Mouse (Mus musculus) MEL (cell line): ENCODE data around the gene 1600002K03Rik. TPM values are rescaled to one million over a fixed set of nuclear protein-coding genes. Genes with fewer than 3 reads are reported as not detected.

Experiments used
- DNase-seq: peaks from one replicate; pipeline ENCODE4 v3.0.0; 2011; ENCODE audit warnings: low read depth, low spot score
- H3K27ac ChIP-seq: 2 replicates; pipeline ENCODE4 v1.5.1; 2012; ENCODE audit warnings: low read depth, mild to moderate bottlenecking, control low read depth, low read length, moderate library complexity; ENCODE audit not compliant: control insufficient read depth
- H3K27me3 ChIP-seq, 2 experiments: fragments of 150-350 bp in 1 of 2; sonication (generic) in 1 of 2; 2 replicates each; pipeline ENCODE4 v1.6.1; 2012; ENCODE audit warnings: low read length in 2 of 2, mild to moderate bottlenecking in 2 of 2, improper control_type of control experiment in 1 of 2, moderate library complexity in 1 of 2; ENCODE audit not compliant: insufficient read depth in 2 of 2, control insufficient read depth in 1 of 2
- H3K36me3 ChIP-seq, 2 experiments: 2 replicates each; pipeline ENCODE4 v1.6.1; 2012 to 2014; ENCODE audit warnings: low read length in 2 of 2, improper control_type of control experiment in 1 of 2, inconsistent platforms in 1 of 2, mild to moderate bottlenecking in 1 of 2; ENCODE audit not compliant: insufficient read depth in 2 of 2, control insufficient read depth in 1 of 2
- H3K4me1 ChIP-seq, 2 experiments: fragments of 150-350 bp in 1 of 2; sonication (generic) in 1 of 2; 2 replicates each; pipeline ENCODE4 v1.6.1; 2012; ENCODE audit warnings: low read length in 2 of 2, improper control_type of control experiment in 1 of 2, mild to moderate bottlenecking in 1 of 2; ENCODE audit not compliant: insufficient read depth in 2 of 2, control insufficient read depth in 1 of 2
- H3K4me3 ChIP-seq, 2 experiments: fragments of 150-350 bp in 1 of 2; sonication (generic) in 1 of 2; 2 replicates each; pipeline ENCODE4 v1.5.1; 2012; ENCODE audit warnings: low read depth in 2 of 2, low read length in 2 of 2, mild to moderate bottlenecking in 2 of 2, moderate library complexity in 2 of 2, control low read depth in 1 of 2, improper control_type of control experiment in 1 of 2; ENCODE audit not compliant: control insufficient read depth in 1 of 2, insufficient read depth in 1 of 2
- H3K79me2 ChIP-seq: 2 replicates; pipeline ENCODE4 v1.6.1; 2012; ENCODE audit warnings: mild to moderate bottlenecking, low read length, moderate library complexity; ENCODE audit not compliant: control insufficient read depth, poor library complexity, insufficient read depth
- H3K9ac ChIP-seq: 2 replicates; pipeline ENCODE4 v1.6.1; 2012; ENCODE audit warnings: low read depth, mild to moderate bottlenecking, control low read depth, low read length, moderate library complexity; ENCODE audit not compliant: control insufficient read depth, poor library complexity, severe bottlenecking
- H3K9me3 ChIP-seq: fragments of 150-350 bp; sonication (generic); replicated peaks from 2 replicates; pipeline ENCODE4 v1.6.1; 2012; ENCODE audit warnings: mild to moderate bottlenecking, low read length, improper control_type of control experiment, moderate library complexity; ENCODE audit not compliant: insufficient read depth
- BHLHE40 ChIP-seq: IDR thresholded peaks from 2 replicates; pipeline ENCODE4 v1.6.1; 2012; ENCODE audit warnings: low read depth, mild to moderate bottlenecking, inconsistent platforms, low read length, improper control_type of control experiment, borderline replicate concordance
- CHD1 ChIP-seq: IDR thresholded peaks from 2 replicates; pipeline ENCODE4 v1.6.1; 2012; ENCODE audit warnings: low read depth, mild to moderate bottlenecking, inconsistent platforms, low read length, improper control_type of control experiment
- CHD2 ChIP-seq: IDR thresholded peaks from 2 replicates; pipeline ENCODE4 v1.6.1; 2011; ENCODE audit warnings: low read length, improper control_type of control experiment
- ELF1 ChIP-seq: IDR thresholded peaks from 2 replicates; pipeline ENCODE4 v1.6.1; 2014; ENCODE audit warnings: low read depth, mild to moderate bottlenecking, inconsistent platforms, low read length, improper control_type of control experiment, moderate library complexity
- EP300 ChIP-seq, 2 experiments: IDR thresholded peaks; 2 replicates each; pipeline ENCODE4 v1.6.1; 2011; ENCODE audit warnings: improper control_type of control experiment in 2 of 2, low read length in 2 of 2, low read depth in 1 of 2, mild to moderate bottlenecking in 1 of 2
- ETS1 ChIP-seq: IDR thresholded peaks from 2 replicates; pipeline ENCODE4 v1.6.1; 2012; ENCODE audit warnings: low read depth, mild to moderate bottlenecking, inconsistent platforms, low read length, improper control_type of control experiment, moderate library complexity
- GABPA ChIP-seq: IDR thresholded peaks from 2 replicates; pipeline ENCODE4 v1.6.1; 2012; ENCODE audit warnings: low read depth, mild to moderate bottlenecking, inconsistent platforms, low read length, improper control_type of control experiment, moderate library complexity
- GATA1 ChIP-seq: IDR thresholded peaks from 2 replicates; pipeline ENCODE4 v1.6.1; 2011; ENCODE audit warnings: low read depth, low read length, improper control_type of control experiment
- JUND ChIP-seq: IDR thresholded peaks from 2 replicates; pipeline ENCODE4 v1.6.1; 2011; ENCODE audit warnings: low read depth, mild to moderate bottlenecking, improper control_type of control experiment, low read length
- KAT2A ChIP-seq: conservative IDR thresholded peaks from 2 replicates; pipeline ENCODE4 v1.6.1; 2012; ENCODE audit warnings: low read depth, low read length, improper control_type of control experiment, inconsistent platforms
- MAX ChIP-seq: IDR thresholded peaks from 2 replicates; pipeline ENCODE4 v1.6.1; 2011; ENCODE audit warnings: low read length, improper control_type of control experiment
- MAZ ChIP-seq: IDR thresholded peaks from 2 replicates; pipeline ENCODE4 v1.6.1; 2012; ENCODE audit warnings: low read depth, mild to moderate bottlenecking, inconsistent platforms, low read length, improper control_type of control experiment
- MXI1 ChIP-seq: IDR thresholded peaks from 2 replicates; pipeline ENCODE4 v1.6.1; 2011; ENCODE audit warnings: mild to moderate bottlenecking, low read depth, low read length, improper control_type of control experiment
- MYB ChIP-seq: IDR thresholded peaks from 2 replicates; pipeline ENCODE4 v1.6.1; 2011; ENCODE audit warnings: mild to moderate bottlenecking, low read depth, low read length, improper control_type of control experiment
- MYC ChIP-seq: IDR thresholded peaks from 2 replicates; pipeline ENCODE4 v1.6.1; 2011; ENCODE audit warnings: low read depth, mild to moderate bottlenecking, low read length, improper control_type of control experiment, moderate library complexity
- NELFE ChIP-seq: IDR thresholded peaks from 2 replicates; pipeline ENCODE4 v1.6.1; 2011; ENCODE audit warnings: low read depth, low read length, improper control_type of control experiment
- NRF1 ChIP-seq: IDR thresholded peaks from 2 replicates; pipeline ENCODE4 v1.6.1; 2014; ENCODE audit warnings: low read depth, mild to moderate bottlenecking, inconsistent platforms, low read length, improper control_type of control experiment, moderate library complexity; ENCODE audit not compliant: poor library complexity, insufficient read depth, severe bottlenecking
- POLR2A ChIP-seq, 2 experiments: IDR thresholded peaks; 2 replicates each; pipeline ENCODE4 v1.6.1; 2011 to 2012; ENCODE audit warnings: low read length in 2 of 2, mild to moderate bottlenecking in 2 of 2, control low read depth in 1 of 2, improper control_type of control experiment in 1 of 2, low read depth in 1 of 2, moderate library complexity in 1 of 2; ENCODE audit not compliant: control insufficient read depth in 1 of 2, insufficient read depth in 1 of 2, poor library complexity in 1 of 2
- POLR2AphosphoS2 ChIP-seq: IDR thresholded peaks from 2 replicates; pipeline ENCODE4 v1.6.1; 2011; ENCODE audit warnings: low read length, improper control_type of control experiment
- POLR2AphosphoS5 ChIP-seq: IDR thresholded peaks from 2 replicates; pipeline ENCODE4 v1.6.1; 2012; ENCODE audit warnings: low read depth, borderline replicate concordance, mild to moderate bottlenecking, inconsistent platforms, low read length, moderate library complexity, mixed read lengths
- SIN3A ChIP-seq: IDR thresholded peaks from 2 replicates; pipeline ENCODE4 v1.6.1; 2012; ENCODE audit warnings: low read length, improper control_type of control experiment, inconsistent platforms
- TCF12 ChIP-seq: IDR thresholded peaks from 2 replicates; pipeline ENCODE4 v1.6.1; 2014; ENCODE audit warnings: low read depth, mild to moderate bottlenecking, inconsistent platforms, low read length, improper control_type of control experiment, moderate library complexity
- USF1 ChIP-seq: IDR thresholded peaks from 2 replicates; pipeline ENCODE4 v1.6.1; 2014; ENCODE audit warnings: low read depth, mild to moderate bottlenecking, inconsistent platforms, low read length, improper control_type of control experiment, moderate library complexity
- ZNF384 ChIP-seq: IDR thresholded peaks from 2 replicates; pipeline ENCODE4 v1.6.1; 2012; ENCODE audit warnings: low read depth, mild to moderate bottlenecking, inconsistent platforms, low read length, improper control_type of control experiment
- polyA plus RNA-seq, 2 experiments: library from polyadenylated mRNA; stranded (reverse) in 1 of 2; unstranded in 1 of 2; fragments of >175 nt in 1 of 2; fragments of >200 nt in 1 of 2; gene quantifications; 2 replicates each; pipeline versions ENCODE4 v1.2.1 to v1.2.4; 2012; ENCODE audit warnings: low replicate concordance in 2 of 2, low read depth in 1 of 2; ENCODE audit not compliant: insufficient read length in 2 of 2, insufficient read depth in 1 of 2, missing spikeins in 1 of 2
- total RNA-seq: library from RNA; depleted of rRNA; stranded (reverse); fragments of 300-350 nt; gene quantifications from 2 replicates; pipeline ENCODE4 v1.2.3, GENCODE M21; 2012

Gene 1600002K03Rik
- total and polyA plus RNA-seq, 3 experiments, result 11.4 to 16.9 TPM; not detected in 1

DNA sequence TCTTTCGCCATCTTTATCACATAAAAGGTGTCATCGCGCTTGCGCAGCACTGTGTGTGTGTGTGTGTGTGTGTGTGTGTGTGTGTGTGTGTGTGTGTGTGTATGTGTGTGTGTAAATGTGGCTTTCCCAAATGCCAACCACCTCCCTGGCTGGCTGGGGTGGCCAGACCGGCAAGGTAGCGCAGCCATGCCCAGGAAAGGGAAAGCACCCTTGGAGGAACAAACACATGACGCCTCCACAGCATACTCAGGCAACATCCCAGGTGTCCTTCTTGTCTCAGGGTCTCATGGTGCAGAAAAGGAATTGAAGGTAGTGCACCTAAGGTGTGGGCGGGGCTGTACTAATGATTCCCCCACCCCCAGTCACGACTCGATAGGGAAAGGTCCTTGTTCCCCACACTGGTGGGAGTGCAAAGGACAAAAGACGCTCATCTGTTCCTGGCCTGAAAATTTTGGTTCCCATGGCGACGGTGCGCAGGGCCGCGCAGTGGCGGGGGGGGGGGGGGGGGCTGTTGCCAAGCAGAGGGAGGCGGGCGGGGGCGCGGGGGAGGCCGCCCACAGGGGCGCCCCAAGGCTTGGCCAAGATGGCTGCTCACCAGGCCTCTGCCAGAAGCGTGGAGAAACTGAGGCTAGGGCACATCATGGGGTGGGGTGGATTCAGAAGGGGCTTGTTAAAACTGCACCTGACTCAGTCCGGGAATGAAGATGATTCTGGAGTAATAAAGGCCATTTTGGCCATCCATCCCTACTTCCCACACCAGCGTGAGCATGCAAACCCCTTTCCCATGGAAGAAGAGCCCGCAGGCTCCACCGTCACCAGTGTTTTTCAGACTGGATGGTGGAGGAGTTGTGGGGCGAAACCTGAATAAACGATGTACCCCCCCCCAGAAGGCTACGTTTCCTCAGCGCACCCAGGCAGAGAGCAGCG lies 34.9 kb upstream of the 1600002K03Rik start:
- no peak for TF ChIP-seq BHLHE40
- no peak for TF ChIP-seq CHD1
- TF ChIP-seq POLR2AphosphoS2, result no peak
- TF ChIP-seq POLR2AphosphoS5, result no peak
- TF ChIP-seq, all 39 proteins: peak for 0
- no peaks in the 10 kb centered on the region for H3K9me3 ChIP-seq
- peaks cover 0 to 8% of the 10 kb centered on the region in 2 experiments; a peak in 2 of 4 replicates for H3K36me3 ChIP-seq
- no peak for DNase-seq
- H3K27me3 ChIP-seq, result no peaks in the 10 kb centered on the region
- H3K4me3 ChIP-seq, result peak overlapping the region; percentile 76 to 77
- H3K27ac ChIP-seq, result no peak overlapping the region
- peaks cover 16% of the 10 kb centered on the region for H3K79me2 ChIP-seq
- peak overlapping the region; percentile 89 for H3K9ac ChIP-seq
- peaks cover 0 to 14% of the 10 kb centered on the region in 2 experiments; a peak in 3 of 4 replicates for H3K4me1 ChIP-seq

DNA sequence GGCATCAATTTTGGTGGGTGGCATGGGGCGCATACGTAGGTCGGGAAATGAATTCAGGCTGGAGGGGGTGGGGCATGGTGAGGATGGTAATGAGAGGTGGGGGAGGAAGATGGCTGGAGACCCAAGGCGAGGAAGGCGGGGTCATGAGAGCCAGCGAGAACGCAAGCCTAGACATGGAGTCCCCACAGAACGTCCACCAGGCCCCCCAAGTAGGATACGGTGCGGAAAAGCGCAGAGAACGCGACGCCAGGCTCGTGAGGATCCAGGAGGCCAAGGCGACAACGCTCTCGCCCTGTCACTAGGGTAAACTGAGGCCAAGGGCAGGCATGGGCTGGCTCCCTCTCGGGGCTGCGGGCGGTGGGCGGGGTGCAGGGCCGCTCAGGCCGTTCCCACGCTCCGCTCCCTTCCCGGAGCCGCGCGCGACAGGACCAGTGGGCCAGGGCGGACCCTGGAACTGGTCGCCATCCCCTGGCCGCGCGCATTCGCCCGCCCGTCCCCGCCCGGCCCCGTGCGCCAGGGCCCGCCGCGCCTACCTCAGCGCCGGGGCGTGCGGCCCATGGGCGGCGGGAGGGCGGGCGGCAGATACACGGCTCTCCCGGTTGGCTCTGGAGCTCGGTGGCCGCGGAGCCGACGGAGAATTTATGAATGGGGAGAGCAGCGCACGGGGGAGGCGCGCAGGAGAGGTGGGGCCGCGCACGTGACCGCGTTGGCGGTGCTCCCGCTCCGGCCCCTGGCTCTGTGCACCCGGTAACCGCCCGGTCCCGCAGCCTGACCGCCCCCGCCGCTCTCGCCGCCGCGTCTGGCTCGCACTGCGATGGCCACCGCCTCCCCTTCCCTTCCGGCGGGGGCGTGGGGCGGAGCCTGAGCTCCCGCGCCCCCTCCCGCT lies 33.9 kb upstream of the 1600002K03Rik start, which contains the start of gene Atp5d:
Atp5d (plus strand) TSS at position 80 of the 886 bp plus-strand sequence.
- Histone ChIP-seq H3K4me3 (peak within 1 kb of the TSS; percentile 76 to 77), H3K79me2 (peaks cover 24% of the 10 kb centered on the region), H3K36me3 (peaks cover 0 to 8% of the 10 kb centered on the region in 2 experiments; a peak in 2 of 4 replicates), H3K4me1 (peaks cover 0 to 20% of the 10 kb centered on the region in 2 experiments; a peak in 3 of 4 replicates), H3K9ac (peak within 1 kb of the TSS; percentile 89), H3K27ac (peak within 1 kb of the TSS; percentile 96), H3K9me3 (no peaks in the 10 kb centered on the region), H3K27me3 (no peaks in the 10 kb centered on the region)
- DNase-seq, result peak; percentile 48
- no peak for TF ChIP-seq MYB
- 0 out of 2 replicates have a peak, but pooled peaks have one; percentile 15 for TF ChIP-seq TCF12
- peak; percentile 43; the same call in 1 of the 2 replicates for TF ChIP-seq NRF1
- peak; percentile 88 for TF ChIP-seq BHLHE40
- TF ChIP-seq MAZ, result no peak; the same call in none of the 2 replicates
- no peak for TF ChIP-seq JUND
- TF ChIP-seq POLR2AphosphoS2, result peak; percentile 35; the same call in 1 of the 2 replicates
- no peak for TF ChIP-seq GABPA
- no peak for TF ChIP-seq GATA1
- TF ChIP-seq SIN3A, result peak; percentile 71
- peak; percentile 81 for TF ChIP-seq MXI1
- TF ChIP-seq CHD2, result no peak
- TF ChIP-seq POLR2A (IDR thresholded peaks at IDR 0.05; ENCODE audit: control insufficient read depth in 1 of 2, insufficient read depth in 1 of 2, low read depth in 1 of 2, low read length in 2 of 2, poor library complexity in 1 of 2), result peak; percentile 65 to 68; a peak in 3 of 4 replicates
- TF ChIP-seq MAX, result peak; percentile 38; the same call in 1 of the 2 replicates
- TF ChIP-seq EP300 (IDR thresholded peaks at IDR 0.05; ENCODE audit: low read depth in 1 of 2, low read length in 2 of 2), result peak in 1 of 2 experiments; percentile 20; a peak in 1 of 4 replicates
- peak; percentile 43; the same call in 1 of the 2 replicates for TF ChIP-seq NELFE
- TF ChIP-seq ETS1, result no peak
- TF ChIP-seq ELF1, result no peak
- TF ChIP-seq KAT2A, result no peak
- TF ChIP-seq MYC, result no peak
- no peak for TF ChIP-seq ZNF384
- peak; percentile 89 for TF ChIP-seq USF1
